Mouse (Mus musculus) forebrain, embryonic 11.5 days (tissue): ENCODE data around the gene Zfp663. TPM values are rescaled to one million over a fixed set of nuclear protein-coding genes. Genes with fewer than 3 reads are reported as not detected.

Source experiments
- ATAC-seq: fragments of 200-750 bp; cut with Nextera tagmentation; replicated peaks from 2 replicates; pipeline ENCODE4 v1.8.0; 2017; ENCODE audit warnings: moderate TSS enrichment; ENCODE audit not compliant: low FRiP score
- DNase-seq: peaks from one replicate; pipeline ENCODE4 v3.0.0-alpha.2; 2017; ENCODE audit warnings: low spot score
- H3K27ac ChIP-seq: fragments of 300-500 bp; sonication (generic); 2 replicates; pipeline ENCODE4 v1.5.1; 2014; ENCODE audit warnings: low read depth, low read length
- H3K27me3 ChIP-seq: fragments of 300-500 bp; sonication (generic); 2 replicates; pipeline ENCODE4 v1.6.1; 2014; ENCODE audit warnings: mild to moderate bottlenecking, low read length, mixed read lengths; ENCODE audit not compliant: control insufficient read depth, insufficient read depth
- H3K36me3 ChIP-seq: fragments of 300-500 bp; sonication (generic); 2 replicates; pipeline ENCODE4 v1.6.1; 2014; ENCODE audit warnings: mild to moderate bottlenecking, low read length, moderate library complexity, mixed read lengths; ENCODE audit not compliant: control insufficient read depth, insufficient read depth
- H3K4me1 ChIP-seq: fragments of 300-500 bp; sonication (generic); replicated peaks from 2 replicates; pipeline ENCODE4 v1.6.1; 2014; ENCODE audit warnings: low read length, mixed read lengths; ENCODE audit not compliant: control insufficient read depth, insufficient read depth
- H3K4me2 ChIP-seq: fragments of 300-500 bp; sonication (generic); 2 replicates; pipeline ENCODE4 v1.6.1; 2014; ENCODE audit warnings: low read depth, mild to moderate bottlenecking, low read length, moderate library complexity, mixed read lengths; ENCODE audit not compliant: severe bottlenecking
- H3K4me3 ChIP-seq: fragments of 300-500 bp; sonication (generic); 2 replicates; pipeline ENCODE4 v1.5.1; 2014; ENCODE audit warnings: low read depth, low read length
- H3K9ac ChIP-seq: fragments of 300-500 bp; sonication (generic); 2 replicates; pipeline ENCODE4 v1.6.1; 2014; ENCODE audit warnings: low read length
- H3K9me3 ChIP-seq: fragments of 300-500 bp; sonication (generic); 2 replicates; pipeline ENCODE4 v1.6.1; 2016; ENCODE audit warnings: low read length, mixed read lengths; ENCODE audit not compliant: control insufficient read depth
- WGBS: fragments of 180-500 bp; shearing (Covaris S2); extraction: QIAGEN DNeasy Blood & Tissue Kit; methylation state at CpG from one replicate; pipeline ENCODE4 v1.1.7; 2014; 5-methylcytosine and 5-hydroxymethylcytosine counted together
- polyA plus RNA-seq: library from polyadenylated mRNA; unstranded; fragments of >200 nt; fragmentation: Nextera tagmentation; extraction: Ambion mirVana; gene quantifications from 2 replicates; pipeline ENCODE4 v1.2.1, GENCODE M21; 2014

Gene Zfp663
- polyA plus RNA-seq, 1 experiment from 2014 or later, result 4.7 TPM

DNA sequence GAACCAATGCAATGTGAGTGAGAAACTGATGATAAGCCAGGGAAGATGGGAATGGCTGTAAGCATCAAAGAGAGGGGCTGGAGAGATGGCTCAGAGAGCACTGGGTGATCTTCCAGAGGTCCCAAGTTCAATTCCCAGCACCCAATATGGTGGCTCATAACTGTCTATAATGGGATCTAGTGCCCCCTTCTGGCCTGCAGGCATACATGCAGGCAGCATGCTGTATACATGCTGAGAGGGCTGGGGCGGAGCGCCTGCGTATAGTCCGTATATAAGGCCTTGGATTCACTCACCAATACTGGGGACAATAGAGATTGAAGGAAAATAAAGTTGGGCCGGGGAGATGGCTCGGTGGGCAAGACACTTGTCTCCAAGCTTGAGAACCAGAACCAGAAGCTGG, 5.2 kb downstream of the Zfp663 start:
- H3K4me1 ChIP-seq, result peaks cover 5% of the 10 kb centered on the region; the same call in 1 of the 2 replicates
- no peaks in the 10 kb centered on the region for H3K27me3 ChIP-seq
- no peaks in the 10 kb centered on the region for H3K9me3 ChIP-seq
- no peak overlapping the region for H3K4me3 ChIP-seq
- WGBS, result 87% methylated on average over 6 of the region's 6 CpGs
- no peak overlapping the region for H3K9ac ChIP-seq
- DNase-seq (no peak), ATAC-seq (no peak)
- no peak overlapping the region for H3K4me2 ChIP-seq
- H3K27ac ChIP-seq, result no peak overlapping the region
- H3K36me3 ChIP-seq, result no peaks in the 10 kb centered on the region

DNA sequence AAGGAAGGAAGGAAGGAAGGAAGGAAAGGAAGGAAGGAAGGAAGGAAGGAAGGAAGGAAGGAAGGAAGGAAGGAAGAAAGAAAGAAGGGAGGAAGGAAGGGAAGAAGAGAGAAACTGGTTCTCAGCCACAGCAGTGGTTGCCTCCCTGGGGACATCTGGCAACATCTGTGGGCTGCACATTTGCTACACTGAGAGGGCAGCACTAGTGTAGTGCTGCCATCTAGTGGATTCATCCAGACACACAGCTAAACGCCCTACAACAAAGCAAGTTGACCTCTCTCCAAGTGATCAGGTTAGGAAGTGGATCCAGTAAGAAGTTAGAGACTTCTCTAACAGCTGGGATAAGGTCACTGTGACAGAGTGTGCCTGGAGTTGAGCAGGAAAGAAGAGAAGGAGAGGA, 7.7 kb downstream of the Zfp663 start:
- DNase-seq (peak; percentile 81), ATAC-seq (0 out of 2 replicates have a peak, but pooled peaks have one; percentile 46)
- 0% methylated on average over 1 of the region's 1 CpGs for WGBS
- Histone ChIP-seq H3K9ac (no peak overlapping the region), H3K4me3 (no peak overlapping the region), H3K4me1 (no peaks in the 10 kb centered on the region), H3K27me3 (no peaks in the 10 kb centered on the region), H3K9me3 (no peaks in the 10 kb centered on the region), H3K4me2 (no peak overlapping the region), H3K27ac (no peak overlapping the region), H3K36me3 (no peaks in the 10 kb centered on the region)

DNA sequence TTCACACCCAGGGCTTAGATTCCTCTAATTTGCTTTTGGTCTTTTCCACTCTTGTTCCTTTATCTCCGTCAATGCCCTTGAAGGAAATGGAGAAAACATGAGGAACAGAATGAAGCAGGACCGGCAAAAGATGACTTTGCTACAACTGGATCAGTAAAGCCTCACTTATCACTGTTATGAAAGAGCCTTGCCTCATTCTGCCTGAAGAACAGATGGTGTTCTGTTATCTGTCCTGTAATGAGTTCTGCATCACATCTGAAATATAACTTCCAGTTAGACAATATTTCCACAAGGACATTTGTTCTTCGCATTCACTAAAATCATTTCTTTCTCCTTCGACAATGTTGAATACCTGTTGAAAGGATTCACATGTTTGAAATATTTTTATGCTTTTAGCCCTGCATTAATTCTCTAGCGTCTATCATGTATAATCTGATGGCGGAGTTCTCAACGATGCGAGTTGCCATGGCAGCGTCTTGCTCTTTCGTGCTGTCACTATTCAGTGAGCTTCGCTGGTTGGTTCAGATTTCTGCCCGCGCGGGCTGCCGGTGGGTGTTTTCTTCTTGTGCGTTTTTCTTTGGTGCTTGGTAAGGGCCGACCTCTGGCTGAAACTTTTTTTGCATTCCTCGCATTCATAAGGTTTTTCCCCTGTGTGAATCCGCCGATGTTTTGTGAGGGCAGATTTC, 16.6 kb downstream of the Zfp663 start:
- H3K4me3 ChIP-seq, result no peak overlapping the region
- H3K9ac ChIP-seq, result no peak overlapping the region
- ATAC-seq (no peak), DNase-seq (no peak)
- no peaks in the 10 kb centered on the region for H3K27me3 ChIP-seq
- H3K4me2 ChIP-seq, result no peak overlapping the region
- H3K9me3 ChIP-seq, result peaks cover 16% of the 10 kb centered on the region; the same call in 1 of the 2 replicates
- no peak overlapping the region for H3K27ac ChIP-seq
- 92% methylated on average over 20 of the region's 20 CpGs for WGBS
- no peaks in the 10 kb centered on the region for H3K4me1 ChIP-seq
- peaks cover 6% of the 10 kb centered on the region; the same call in 1 of the 2 replicates for H3K36me3 ChIP-seq

DNA sequence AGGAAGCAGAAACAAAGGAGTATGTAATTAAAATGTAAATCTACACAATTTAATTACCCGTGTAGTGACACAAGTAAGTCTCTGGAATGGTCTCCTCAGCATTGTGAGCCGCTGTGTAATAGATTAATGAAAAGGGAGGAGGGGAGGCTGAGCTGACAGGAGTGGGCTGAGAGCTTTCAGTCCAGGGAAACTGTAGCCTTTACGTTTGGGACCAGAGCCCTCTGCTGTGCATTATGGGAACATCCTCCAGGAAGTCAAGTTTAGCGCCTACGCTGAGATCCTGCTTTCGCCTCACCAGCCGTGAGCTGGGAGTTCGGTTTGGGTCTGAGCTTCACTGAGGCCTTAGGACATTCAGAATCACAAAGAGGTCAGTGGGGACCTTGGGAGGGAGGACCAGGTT, 19.1 kb downstream of the Zfp663 start:
- Histone ChIP-seq H3K4me1 (no peaks in the 10 kb centered on the region), H3K4me3 (no peak overlapping the region), H3K27ac (no peak overlapping the region), H3K9me3 (peaks cover 16% of the 10 kb centered on the region; the same call in 1 of the 2 replicates), H3K36me3 (peaks cover 6% of the 10 kb centered on the region; the same call in 1 of the 2 replicates), H3K4me2 (no peak overlapping the region), H3K9ac (peak overlapping the region; percentile 8; the same call in 1 of the 2 replicates), H3K27me3 (no peaks in the 10 kb centered on the region)
- WGBS, result 27% methylated on average over 8 of the region's 8 CpGs
- DNase-seq (peak; percentile 58), ATAC-seq (no peak)

DNA sequence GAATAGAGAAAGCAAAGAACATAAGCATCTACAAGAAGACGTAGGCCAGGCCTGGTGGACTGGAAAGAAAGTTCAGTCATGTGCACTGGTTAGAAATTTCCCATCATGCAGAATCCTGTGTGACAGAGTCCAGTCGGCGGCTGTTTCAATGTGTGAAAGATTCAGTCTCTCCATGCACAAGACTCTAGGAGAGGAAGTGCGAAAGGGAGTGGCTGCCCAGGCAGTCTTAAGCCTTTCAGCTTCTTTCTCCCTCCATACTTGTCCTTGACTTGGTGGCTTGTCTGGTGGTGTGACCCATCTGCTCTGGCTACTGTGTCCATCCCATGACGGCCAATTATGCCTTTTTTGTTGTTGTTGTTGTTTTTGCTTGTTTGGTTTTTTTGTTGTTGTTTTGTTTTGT, 22.3 kb downstream of the Zfp663 start:
- no peak for ATAC-seq

DNA sequence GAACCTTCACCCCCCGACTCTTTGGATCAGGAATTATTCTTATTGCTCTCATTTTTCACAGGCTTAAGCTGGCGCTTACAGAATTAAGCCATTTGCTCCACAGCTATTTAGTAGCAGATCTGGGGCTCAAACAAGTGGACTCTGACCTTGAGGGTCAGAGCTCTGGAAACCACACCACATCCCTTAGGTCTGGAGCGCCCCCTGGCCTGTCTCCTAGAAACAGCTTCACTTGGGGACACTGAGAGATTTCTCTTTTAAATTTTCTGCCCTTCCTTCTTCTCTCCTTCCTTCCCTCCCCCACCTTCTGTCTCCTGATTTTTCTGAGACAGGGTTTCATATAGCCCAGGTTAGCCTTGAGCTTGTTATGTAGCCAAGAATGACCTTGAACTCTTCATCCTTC, 31.3 kb downstream of the Zfp663 start:
- no peak overlapping the region for H3K4me3 ChIP-seq
- no peak for ATAC-seq
- no peaks in the 10 kb centered on the region; the same call in 1 of the 2 replicates for H3K27me3 ChIP-seq

More for the DNA sequence above, 22.3 kb downstream of the Zfp663 start:
- Histone ChIP-seq H3K27ac (no peak overlapping the region), H3K4me1 (no peaks in the 10 kb centered on the region), H3K9me3 (no peaks in the 10 kb centered on the region; the same call in 1 of the 2 replicates), H3K27me3 (no peaks in the 10 kb centered on the region), H3K9ac (no peak overlapping the region), H3K36me3 (no peaks in the 10 kb centered on the region), H3K4me3 (no peak overlapping the region), H3K4me2 (no peak overlapping the region)
- WGBS, result 88% methylated on average over 5 of the region's 5 CpGs
- no peak for DNase-seq

DNA sequence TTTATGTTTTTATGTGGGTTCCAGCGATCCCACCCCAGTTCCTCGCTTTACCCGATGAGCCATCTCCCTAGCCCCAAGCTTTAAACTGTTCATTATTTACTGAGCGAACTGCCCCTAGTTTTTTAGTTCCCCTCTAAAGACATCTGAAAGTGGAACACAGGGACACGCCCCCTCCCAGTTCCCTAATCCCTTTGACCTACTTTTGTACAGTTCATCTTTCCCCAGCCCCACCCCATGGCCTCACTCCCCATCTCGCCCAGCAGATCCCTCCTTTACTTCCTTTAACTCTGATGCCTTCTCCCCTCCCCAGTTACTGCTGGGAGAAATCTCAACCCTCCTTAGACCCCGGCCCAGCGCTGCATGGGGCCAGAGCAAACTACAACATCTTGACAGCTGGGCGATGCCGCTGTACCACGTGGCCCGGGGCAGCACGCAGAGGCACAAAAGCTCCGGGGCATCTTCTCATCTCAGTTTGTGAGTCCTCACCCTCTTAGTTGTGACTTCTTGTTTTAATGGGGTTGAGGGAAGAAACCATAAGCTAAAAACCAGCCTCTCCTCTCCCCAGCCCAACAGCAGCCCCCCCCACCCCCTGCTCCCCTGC, 35.8 kb downstream of the Zfp663 start:
- no peaks in the 10 kb centered on the region for H3K9me3 ChIP-seq
- H3K27me3 ChIP-seq, result no peaks in the 10 kb centered on the region
- no peak overlapping the region for H3K4me3 ChIP-seq
- DNase-seq (no peak), ATAC-seq (no peak)
- H3K4me1 ChIP-seq, result peaks cover 2% of the 10 kb centered on the region; the same call in 1 of the 2 replicates
- 43% methylated on average over 14 of the region's 14 CpGs for WGBS
- no peaks in the 10 kb centered on the region for H3K36me3 ChIP-seq
- no peak overlapping the region for H3K4me2 ChIP-seq
- no peak overlapping the region for H3K9ac ChIP-seq
- no peak overlapping the region for H3K27ac ChIP-seq

More for the DNA sequence above, 31.3 kb downstream of the Zfp663 start:
- Histone ChIP-seq H3K4me1 (peaks cover 2% of the 10 kb centered on the region; the same call in 1 of the 2 replicates), H3K27ac (no peak overlapping the region), H3K9ac (no peak overlapping the region), H3K9me3 (no peaks in the 10 kb centered on the region), H3K4me2 (no peak overlapping the region), H3K36me3 (no peaks in the 10 kb centered on the region)
- WGBS, result 23% methylated on average over 3 of the region's 3 CpGs
- peak; percentile 69 for DNase-seq

DNA sequence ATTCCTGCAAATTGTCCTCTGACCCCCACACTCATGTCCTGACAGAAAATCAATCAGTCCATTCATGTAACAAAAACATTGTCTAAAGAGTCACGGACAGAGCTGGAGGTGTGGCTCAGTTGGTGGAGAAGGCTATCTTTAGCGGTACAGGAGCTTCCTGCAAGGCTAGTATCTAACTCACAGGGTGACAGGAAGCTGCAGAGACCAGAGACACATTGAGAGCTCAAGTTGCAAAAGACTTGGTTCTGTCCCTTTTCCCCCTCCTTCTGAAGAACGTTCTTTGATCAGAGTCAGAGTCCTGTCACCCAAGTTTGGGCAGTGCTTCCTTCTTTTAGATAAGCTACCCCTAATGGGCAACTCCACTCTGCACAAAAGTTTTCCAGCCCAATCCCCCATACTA, 38.8 kb downstream of the Zfp663 start:
- no peak overlapping the region for H3K4me3 ChIP-seq
- H3K9ac ChIP-seq, result no peak overlapping the region
- H3K27me3 ChIP-seq, result no peaks in the 10 kb centered on the region
- H3K27ac ChIP-seq, result no peak overlapping the region
- H3K9me3 ChIP-seq, result no peaks in the 10 kb centered on the region
- DNase-seq, result no peak
- 60% methylated on average over 3 of the region's 3 CpGs for WGBS
- no peaks in the 10 kb centered on the region; the same call in 1 of the 2 replicates for H3K4me1 ChIP-seq
- no peaks in the 10 kb centered on the region for H3K36me3 ChIP-seq
- H3K4me2 ChIP-seq, result no peak overlapping the region
- ATAC-seq, result no peak
